Comparison of ENCODE assay signal across 8 mouse cellular contexts in the genomic region with DNA sequence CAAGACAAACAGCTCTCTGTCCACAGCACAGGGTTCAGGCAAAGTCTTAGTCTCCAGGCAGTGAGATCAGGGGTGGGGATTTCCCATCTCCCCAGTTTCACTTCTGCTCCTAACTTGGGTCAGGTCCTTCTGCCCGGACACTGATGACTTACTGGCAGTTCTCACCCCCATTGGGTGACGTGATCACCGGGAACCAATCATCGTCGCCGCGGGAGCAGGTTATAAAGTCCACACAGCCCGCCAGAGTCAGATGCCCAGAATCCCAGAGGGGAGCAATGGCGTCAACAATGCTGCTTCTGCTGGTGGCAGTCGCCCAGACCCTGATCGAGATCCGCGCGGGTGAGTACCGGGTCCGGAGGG. TPM values are rescaled to one million over a fixed set of nuclear protein-coding genes. Genes with fewer than 3 reads are reported as not detected.
DNase-seq lines count a peak whose midpoint lies in the region; ATAC-seq and TF ChIP-seq lines count a peak whose summit lies in the region.

H2-Q4 (plus strand) TSS at position 249 of the 360 bp plus-strand sequence.

- no peak for TF ChIP-seq CTCF in bone marrow macrophage, adult 2 months (IDR thresholded peaks at IDR 0.05; ENCODE audit: low read depth, low read length)

- H3K27ac ChIP-seq in bone marrow macrophage, adult 2 months (ENCODE audit: insufficient read depth, low read depth, low read length), result no peak within 1 kb of the TSS
- no peak within 1 kb of the TSS for H3K27ac ChIP-seq in limb, embryonic 13.5 days
- no peak within 1 kb of the TSS for H3K27ac ChIP-seq in midbrain, embryonic 15.5 days

- peak within 1 kb of the TSS; percentile 93 for H3K4me2 ChIP-seq in limb, embryonic 13.5 days (replicated peaks)
- H3K4me2 ChIP-seq in midbrain, embryonic 15.5 days, result peak within 1 kb of the TSS; percentile 94

- peak; percentile 95 for DNase-seq in 416B (ENCODE audit: low read depth)
- DNase-seq in heart, adult 9 months (ENCODE audit: low spot score in 2 of 2), result peak; percentile 95 to 97
- peak; percentile 97 for DNase-seq in kidney, adult 9 months
- peak; percentile 94 to 95 for DNase-seq in spleen, adult 18-20 months

- peak within 1 kb of the TSS; percentile 70 for H3K4me3 ChIP-seq in bone marrow macrophage, adult 2 months (ENCODE audit: insufficient read depth, low read length)
- H3K4me3 ChIP-seq in limb, embryonic 13.5 days, result peak within 1 kb of the TSS; percentile 66
- H3K4me3 ChIP-seq in midbrain, embryonic 15.5 days, result peak within 1 kb of the TSS; percentile 47

- peak within 1 kb of the TSS; percentile 65 for H3K9ac ChIP-seq in limb, embryonic 13.5 days
- H3K9ac ChIP-seq in midbrain, embryonic 15.5 days, result peak within 1 kb of the TSS; percentile 34; the same call in 1 of the 2 replicates

- no peaks in the 10 kb centered on the region for H3K36me3 ChIP-seq in limb, embryonic 13.5 days
- no peaks in the 10 kb centered on the region for H3K36me3 ChIP-seq in midbrain, embryonic 15.5 days (replicated peaks)

- peak; percentile 63; the same call in 1 of the 2 replicates for TF ChIP-seq POLR2A in bone marrow macrophage, adult 2 months (IDR thresholded peaks at IDR 0.05; ENCODE audit: borderline replicate concordance, low read depth, low read length)

- ATAC-seq in erythroblast, adult 5-6 weeks (replicated peaks; ENCODE audit: low FRiP score, poor library complexity, severe bottlenecking), result peak; percentile 98
- ATAC-seq in limb, embryonic 13.5 days (ENCODE audit: low FRiP score, low read depth), result peak; percentile 88
- ATAC-seq in midbrain, embryonic 15.5 days (replicated peaks), result peak; percentile 74

- 0 out of 2 replicates have a peak, but pooled peaks cover 5% of the 10 kb centered on the region for H3K9me3 ChIP-seq in limb, embryonic 13.5 days
- no peaks in the 10 kb centered on the region for H3K9me3 ChIP-seq in midbrain, embryonic 15.5 days

- peaks cover 10% of the 10 kb centered on the region; the same call in 1 of the 2 replicates for H3K27me3 ChIP-seq in limb, embryonic 13.5 days
- H3K27me3 ChIP-seq in midbrain, embryonic 15.5 days (replicated peaks), result peaks cover 14% of the 10 kb centered on the region; the same call in 1 of the 2 replicates

- WGBS in limb, embryonic 13.5 days, result under 1% methylated on average over 16 of the region's 16 CpGs
- WGBS in midbrain, embryonic 15.5 days, result under 1% methylated on average over 16 of the region's 16 CpGs

- peaks cover 5% of the 10 kb centered on the region for H3K4me1 ChIP-seq in bone marrow macrophage, adult 2 months (ENCODE audit: control insufficient read depth, insufficient read depth, low read length)
- H3K4me1 ChIP-seq in limb, embryonic 13.5 days, result 0 out of 2 replicates have a peak, but pooled peaks cover 3% of the 10 kb centered on the region
- H3K4me1 ChIP-seq in midbrain, embryonic 15.5 days, result peaks cover 11% of the 10 kb centered on the region

RNA-seq across cellular contexts. Expression of gene H2-Q4, which starts in this region (rescaled TPM):
- 87.8 and 102 TPM in 2 replicates for polyA plus RNA-seq in bone marrow macrophage, adult 2 months (2012; ENCODE audit: insufficient read depth, insufficient read length, missing spikeins)
- 3.6 and 5.6 TPM in 2 replicates for total RNA-seq in erythroblast, adult 5-6 weeks (2015; ENCODE audit: low replicate concordance)
- 8.3 and 8.9 TPM in 2 replicates for total RNA-seq in erythroblast, adult 5-6 weeks (2017; ENCODE audit: low replicate concordance)
- polyA plus RNA-seq in limb, embryonic 13.5 days (2015; fragmentation: Nextera tagmentation; extraction: Ambion mirVana), result 4.6 and 5.1 TPM in 2 replicates
- 0.88 and 1.3 TPM in 2 replicates for polyA plus RNA-seq in midbrain, embryonic 15.5 days (2015; fragmentation: Nextera tagmentation; extraction: Ambion mirVana)

Comparison
In these comparisons a context has a peak if more than half of its experiments do, and no peak if none do; other contexts are left out.
1. RNA of gene H2-Q4 (polyA plus RNA-seq): 87.8 to 102 TPM in bone marrow macrophage, adult 2 months; 4.6 to 5.1 TPM in limb, embryonic 13.5 days and 0.88 to 1.3 TPM in midbrain, embryonic 15.5 days; every median in the first group is over 10 times any median in the second.
2. Peak in every context shown above with its lines, with median percentiles within 50 percentile points of each other: DNase-seq, H3K4me3 ChIP-seq and ATAC-seq.